Mouse (Mus musculus) adrenal gland, postnatal 25 days (tissue): ENCODE measurements around the gene Hist1h4d. TPM values are rescaled to one million over a fixed set of nuclear protein-coding genes. Genes with fewer than 3 reads are reported as not detected.
A peak's percentile ranks its signal among the peaks of the same experiment; 100 is the strongest.
"Not testable (repeated sequence)": the region's sequence is repeated elsewhere in the genome, so short reads cannot be mapped to it uniquely, and the experiment has no call there.

Experiments
- DNase-seq: peaks from one replicate; pipeline ENCODE4 v3.0.0; 2021; ENCODE audit warnings: mixed read lengths
- total RNA-seq: library from RNA; stranded (reverse); gene quantifications from 2 replicates; pipeline ENCODE4 v1.2.3, GENCODE M21; 2021

Hist1h4d gene
- total RNA-seq, 1 experiment from 2014 or later: 185 TPM

DNA sequence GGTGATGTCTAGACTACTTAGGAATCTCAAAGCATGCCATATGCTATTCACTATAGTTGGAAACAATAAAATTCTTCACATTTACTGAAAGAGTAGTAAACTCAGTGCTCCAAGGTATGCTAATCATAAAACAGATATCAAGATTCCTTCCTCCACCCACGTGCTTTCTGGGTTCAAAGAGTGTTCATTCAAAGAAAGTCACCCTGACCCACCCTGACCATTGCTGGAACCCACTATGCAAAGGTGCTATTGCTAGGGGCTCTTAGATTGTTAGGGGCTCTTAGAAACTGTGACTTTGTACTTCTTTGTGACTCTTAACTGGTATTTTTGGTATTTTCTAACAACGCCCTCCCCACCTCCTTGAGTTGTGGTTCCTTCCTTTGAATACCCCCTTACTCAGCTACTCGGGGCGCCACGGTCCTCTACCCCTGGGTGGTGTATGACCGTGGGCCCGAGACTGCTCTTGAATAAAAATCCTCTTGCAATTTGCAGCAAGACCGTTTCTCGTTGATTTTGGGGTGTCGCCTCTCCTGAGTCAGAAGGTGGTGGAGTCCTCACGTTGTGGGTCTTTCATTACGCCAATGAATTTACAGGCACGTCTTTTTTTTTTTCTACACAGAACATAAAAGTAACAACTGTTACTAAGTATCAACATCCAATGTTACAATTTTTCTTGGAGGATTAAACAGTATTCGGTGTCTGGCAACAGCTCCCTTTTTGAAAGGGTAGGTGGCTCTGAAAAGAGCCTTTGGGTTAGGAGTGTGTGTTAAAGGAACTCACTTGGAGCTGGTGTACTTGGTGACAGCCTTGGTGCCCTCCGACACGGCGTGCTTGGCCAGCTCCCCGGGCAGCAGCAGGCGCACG lies 8.1 kb upstream of the Hist1h4d start:
- not testable (repeated sequence) for DNase-seq

- peak; percentile 72 for DNase-seq
Observed at GRCm38 (mm10) chr13:23573898-23574524, 7.4 kb upstream of the Hist1h4d start, which contains the start of the genes Hist1h2bf and Hist1h2ad. Hist1h2bf (minus strand) TSS chr13:23574196. Hist1h2ad (plus strand) TSS chr13:23574381.

DNA sequence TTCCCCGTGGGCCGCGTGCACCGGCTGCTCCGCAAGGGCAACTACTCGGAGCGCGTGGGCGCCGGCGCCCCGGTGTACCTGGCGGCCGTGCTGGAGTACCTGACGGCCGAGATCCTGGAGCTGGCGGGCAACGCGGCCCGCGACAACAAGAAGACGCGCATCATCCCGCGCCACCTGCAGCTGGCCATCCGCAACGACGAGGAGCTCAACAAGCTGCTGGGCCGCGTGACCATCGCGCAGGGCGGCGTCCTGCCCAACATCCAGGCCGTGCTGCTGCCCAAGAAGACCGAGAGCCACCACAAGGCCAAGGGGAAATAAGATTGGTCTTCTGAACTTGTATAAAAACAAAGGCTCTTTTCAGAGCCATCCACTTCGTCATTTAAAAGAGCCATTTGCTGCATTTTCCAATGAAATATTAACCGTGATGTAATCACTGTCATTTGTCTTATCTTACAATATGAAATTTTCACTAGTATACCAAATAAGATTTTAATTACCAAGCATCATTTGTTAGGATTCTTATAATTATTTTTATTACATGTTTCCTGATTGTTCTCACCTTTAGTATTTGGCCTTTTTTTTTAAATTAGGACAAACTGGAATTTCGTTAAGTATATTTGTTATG lies 6.7 kb upstream of the Hist1h4d start:
- DNase-seq: not testable (repeated sequence)

DNA sequence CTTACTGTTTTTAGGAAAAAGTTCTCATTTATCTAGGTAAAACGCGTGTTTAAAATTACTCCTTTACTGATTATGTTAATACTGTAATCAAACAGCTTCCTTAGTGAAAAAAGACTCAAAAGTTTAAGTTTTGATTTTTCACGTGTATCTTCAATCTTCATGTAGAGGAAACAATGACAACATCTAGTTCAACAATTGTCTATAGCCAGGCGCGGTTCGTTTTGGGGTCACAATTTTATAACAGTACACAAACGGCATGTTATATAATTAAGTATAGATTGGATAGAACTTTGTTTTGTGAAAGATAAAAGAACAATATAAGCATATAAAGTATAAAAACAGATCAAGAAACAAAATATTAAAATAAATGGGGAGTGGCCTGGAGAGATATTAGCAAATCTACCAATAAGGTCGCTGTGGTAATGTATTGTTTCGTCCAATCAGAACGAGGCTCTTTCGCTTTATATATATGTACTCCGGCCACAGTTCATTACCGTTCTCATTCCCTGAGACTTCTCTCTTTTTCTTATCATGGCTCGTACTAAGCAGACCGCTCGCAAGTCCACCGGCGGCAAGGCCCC lies 6.0 kb upstream of the Hist1h4d start, which contains the start of gene Hist1h3d:
Gene Hist1h3d (plus strand): TSS at position 493 of the 581 bp plus-strand sequence.
- DNase-seq: no peak

DNA sequence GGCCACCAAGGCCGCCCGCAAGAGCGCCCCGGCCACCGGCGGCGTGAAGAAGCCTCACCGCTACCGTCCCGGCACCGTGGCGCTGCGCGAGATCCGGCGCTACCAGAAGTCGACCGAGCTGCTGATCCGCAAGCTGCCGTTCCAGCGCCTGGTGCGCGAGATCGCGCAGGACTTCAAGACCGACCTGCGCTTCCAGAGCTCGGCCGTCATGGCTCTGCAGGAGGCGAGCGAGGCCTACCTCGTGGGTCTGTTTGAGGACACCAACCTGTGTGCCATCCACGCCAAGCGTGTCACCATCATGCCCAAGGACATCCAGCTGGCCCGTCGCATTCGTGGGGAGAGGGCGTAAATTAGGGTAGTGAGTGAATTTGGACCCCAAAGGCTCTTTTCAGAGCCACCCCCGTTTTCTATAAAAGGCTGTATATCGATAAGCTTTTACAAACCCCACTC lies 5.5 kb upstream of the Hist1h4d start:
- DNase-seq: not testable (repeated sequence)

DNA sequence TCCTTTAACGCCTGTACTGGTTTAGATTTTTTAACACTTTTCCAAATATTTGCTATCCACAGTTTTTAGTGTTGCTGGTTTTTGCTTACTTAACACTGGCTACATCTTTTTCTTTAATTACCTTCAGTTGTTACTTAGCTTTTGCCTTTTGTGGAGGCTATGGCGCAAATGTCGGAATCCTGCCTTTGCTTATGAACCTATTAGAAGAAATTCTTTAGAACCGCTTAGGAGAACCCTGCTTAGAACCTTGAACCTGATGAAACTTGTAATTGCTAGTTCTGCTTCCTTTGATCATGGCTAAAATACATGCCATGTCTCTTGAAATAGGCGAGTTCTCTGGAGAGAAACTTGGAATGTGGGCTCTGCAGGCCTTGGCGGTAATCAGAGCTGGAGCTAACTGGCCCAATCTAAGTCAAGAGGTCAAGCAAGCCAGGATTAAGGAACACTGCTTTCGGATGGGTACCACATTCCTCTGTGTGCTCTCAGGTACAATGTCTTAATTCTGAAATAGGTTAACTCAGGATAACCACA lies 5.0 kb upstream of the Hist1h4d start:
- DNase-seq: no peak

GRCm38 (mm10) chr13:23576906-23577639 lies 4.3 kb upstream of the Hist1h4d start:
- DNase-seq: no peak

DNA sequence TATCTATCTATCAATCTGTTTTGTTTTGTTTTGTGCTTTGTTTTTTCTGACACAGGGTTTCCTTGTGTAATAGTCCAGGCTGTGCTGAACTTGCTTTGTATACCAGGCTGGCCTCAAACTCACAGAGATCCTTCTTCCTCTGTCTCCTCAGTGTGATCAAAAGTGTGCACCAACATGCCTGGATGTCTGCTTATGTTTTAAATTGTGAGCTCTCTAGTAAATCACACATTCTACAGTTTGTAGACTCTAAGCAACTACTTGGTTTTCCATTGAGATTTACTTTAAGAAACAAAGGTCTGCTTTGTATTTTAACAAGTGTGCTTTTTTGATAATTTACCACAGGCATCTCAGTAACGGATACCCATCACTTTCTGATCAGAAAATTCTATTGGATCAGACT lies 3.6 kb upstream of the Hist1h4d start:
- no peak for DNase-seq

GRCm38 (mm10) chr13:23582219-23583056 lies 1.0 kb downstream of the Hist1h4d start:
- DNase-seq: no peak

DNA sequence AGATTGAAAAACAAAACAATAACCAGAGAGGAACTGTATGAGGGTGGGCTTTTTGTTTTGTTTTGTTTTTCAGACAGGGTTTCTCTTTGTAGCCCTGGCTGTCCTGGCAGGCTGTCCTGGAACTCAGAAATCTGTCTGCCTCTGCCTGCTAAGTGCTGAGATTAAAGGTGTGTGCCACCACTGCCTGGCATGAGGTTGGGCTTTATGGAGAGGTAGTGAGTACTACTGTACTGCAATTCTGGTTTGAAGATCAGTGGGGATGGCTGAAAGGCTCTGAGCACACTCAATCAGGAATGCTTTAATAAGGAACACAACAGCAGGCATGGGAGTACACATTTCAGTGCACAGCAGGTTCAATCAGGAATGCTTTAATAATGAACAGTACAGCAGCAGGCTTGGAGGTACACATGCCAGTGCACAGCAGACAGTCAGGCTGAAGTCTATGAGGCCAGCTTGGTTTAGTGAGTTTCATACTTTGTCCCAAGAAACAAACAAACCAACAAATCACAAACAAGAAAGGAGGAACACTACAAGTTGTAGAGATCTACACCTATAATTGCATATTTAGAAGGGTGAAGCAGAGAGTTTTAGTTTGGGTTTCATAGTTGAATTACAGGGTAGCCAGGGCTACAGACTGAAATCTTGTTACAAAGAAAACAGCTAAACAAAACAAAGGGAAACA lies 2.1 kb downstream of the Hist1h4d start:
- no peak for DNase-seq

- DNase-seq: no peak
Observed at GRCm38 (mm10) chr13:23584331-23584730, 2.9 kb downstream of the Hist1h4d start.

GRCm38 (mm10) chr13:23585029-23585441 lies 3.6 kb downstream of the Hist1h4d start:
- DNase-seq: peak; percentile 64

DNA sequence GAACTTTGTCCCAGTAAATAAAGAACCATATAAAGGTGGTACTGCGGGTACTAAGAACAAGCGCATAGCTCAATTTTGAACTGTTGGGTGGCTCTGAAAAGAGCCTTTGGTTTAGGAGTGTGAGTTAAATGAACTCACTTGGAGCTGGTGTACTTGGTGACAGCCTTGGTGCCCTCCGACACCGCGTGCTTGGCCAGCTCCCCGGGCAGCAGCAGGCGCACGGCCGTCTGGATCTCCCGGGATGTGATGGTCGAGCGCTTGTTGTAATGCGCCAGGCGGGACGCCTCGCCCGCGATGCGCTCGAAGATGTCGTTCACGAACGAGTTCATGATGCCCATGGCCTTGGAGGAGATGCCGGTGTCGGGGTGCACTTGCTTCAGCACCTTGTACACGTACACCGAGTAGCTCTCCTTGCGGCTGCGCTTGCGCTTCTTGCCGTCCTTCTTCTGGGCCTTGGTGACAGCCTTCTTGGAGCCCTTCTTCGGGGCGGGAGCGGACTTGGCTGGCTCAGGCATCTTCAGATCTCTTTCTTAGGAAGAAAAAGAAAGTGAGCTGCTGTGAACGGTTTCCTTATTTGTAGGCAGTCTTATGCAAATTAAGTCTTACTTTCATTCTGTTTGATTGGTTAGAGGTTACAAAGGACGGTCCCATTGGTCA lies 4.2 kb downstream of the Hist1h4d start:
- DNase-seq: peak; percentile 43

DNA sequence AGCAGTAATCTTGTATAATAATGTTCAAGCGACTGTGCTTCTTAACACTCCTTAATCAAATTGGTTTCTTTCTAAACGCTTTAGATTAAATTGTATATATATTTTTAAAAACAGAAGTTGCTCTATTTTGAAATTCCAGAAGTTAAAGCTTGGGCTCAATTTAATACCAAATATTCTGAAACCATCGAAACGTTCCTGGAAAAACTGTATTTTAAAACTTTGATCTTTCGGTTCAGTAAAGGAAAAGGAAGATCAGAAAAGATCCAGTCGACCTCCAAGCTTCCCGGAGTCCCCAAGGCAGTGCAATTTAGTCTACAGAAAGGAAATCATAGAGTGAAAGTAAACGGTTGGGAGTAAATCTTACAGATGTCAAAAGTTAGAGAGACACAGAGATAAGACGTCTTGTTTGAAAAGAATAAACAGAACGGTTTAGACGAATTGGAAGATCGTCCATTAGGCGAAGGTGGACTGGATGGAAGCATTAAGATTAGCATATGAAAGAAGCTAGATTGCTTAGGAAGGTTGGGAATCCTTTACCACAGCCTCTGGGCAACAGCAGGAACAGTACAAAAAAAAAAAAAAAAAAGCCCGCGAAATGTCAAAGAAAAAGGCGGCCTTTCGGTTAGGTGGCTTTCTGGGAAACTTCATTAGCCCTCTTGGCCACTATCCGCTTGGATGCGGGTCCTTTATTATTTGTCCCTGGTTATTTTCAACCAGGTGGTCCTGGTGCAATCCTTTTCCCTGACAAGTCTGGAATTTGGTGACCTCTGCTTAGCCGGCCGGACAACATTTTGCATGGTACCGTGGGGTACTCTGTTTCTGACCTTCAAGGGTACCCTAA lies 4.9 kb downstream of the Hist1h4d start:
- DNase-seq: no peak

- DNase-seq: no peak
Observed at GRCm38 (mm10) chr13:23586940-23587225, 5.5 kb downstream of the Hist1h4d start.

- DNase-seq: no peak
Observed at GRCm38 (mm10) chr13:23591206-23591605, 9.8 kb downstream of the Hist1h4d start.

DNA sequence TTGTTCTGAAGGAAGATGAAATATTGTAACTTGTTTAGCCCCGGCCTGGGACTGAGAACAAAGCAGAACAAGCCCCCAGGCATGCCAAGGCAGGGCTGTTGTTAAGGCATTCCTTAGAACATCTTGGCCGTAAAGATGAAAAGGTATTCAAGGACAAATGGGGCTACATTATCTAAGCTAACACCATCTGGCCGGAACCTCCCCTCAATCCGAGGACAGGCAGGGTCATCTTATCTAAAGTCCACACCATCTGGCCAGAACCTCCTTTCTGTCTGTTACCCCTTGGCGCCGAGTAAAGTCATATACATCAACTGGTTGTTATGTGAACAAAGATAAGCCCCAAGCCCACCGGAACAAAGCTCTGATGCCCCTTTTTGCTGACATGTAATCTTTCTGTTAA lies 10.5 kb downstream of the Hist1h4d start:
- DNase-seq: not testable (repeated sequence)

DNA sequence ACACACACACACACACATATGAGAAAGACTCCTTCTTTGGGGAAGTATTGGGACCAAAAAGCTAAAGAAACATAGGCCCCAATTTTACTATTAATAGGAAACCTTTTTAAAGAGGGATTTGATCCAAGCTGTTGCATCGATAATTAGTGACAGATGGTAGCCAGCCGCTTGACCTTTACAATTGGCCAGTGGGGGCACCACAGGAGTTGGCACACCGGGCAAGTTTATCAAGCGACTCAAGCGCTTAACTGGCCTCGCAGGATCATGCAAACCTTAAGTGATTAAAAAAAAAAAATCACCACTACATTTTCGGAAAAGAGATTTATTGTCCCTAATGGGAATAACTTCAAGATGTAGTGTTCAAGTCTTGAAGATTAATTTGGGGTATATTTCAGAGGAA lies 11.2 kb downstream of the Hist1h4d start:
- DNase-seq: no peak
